Mouse (Mus musculus) olfactory bulb, adult 2 months (tissue): ENCODE data around the gene Slc17a5. TPM values are rescaled to one million over a fixed set of nuclear protein-coding genes. Genes with fewer than 3 reads are reported as not detected.

ENCODE experiments used
- H3K27ac ChIP-seq: fragments of 200-500 bp; 2 replicates; pipeline ENCODE4 v1.5.1; 2012; ENCODE audit warnings: low read depth, low read length; ENCODE audit not compliant: insufficient read depth
- H3K4me1 ChIP-seq: fragments of 200-500 bp; 2 replicates; pipeline ENCODE4 v1.6.1; 2012; ENCODE audit warnings: low read length; ENCODE audit not compliant: control insufficient read depth, insufficient read depth
- H3K4me3 ChIP-seq: fragments of 200-500 bp; 2 replicates; pipeline ENCODE4 v1.5.1; 2012; ENCODE audit warnings: mild to moderate bottlenecking, low read depth, low read length, moderate library complexity; ENCODE audit not compliant: insufficient read depth
- CTCF ChIP-seq: fragments of 200-500 bp; IDR thresholded peaks from 2 replicates; pipeline ENCODE4 v1.5.1; 2012; ENCODE audit warnings: low read depth, mild to moderate bottlenecking, low read length, moderate library complexity; ENCODE audit not compliant: insufficient read depth
- POLR2A ChIP-seq: fragments of 200-500 bp; IDR thresholded peaks from 2 replicates; pipeline ENCODE4 v1.6.1; 2012; ENCODE audit warnings: mild to moderate bottlenecking, low read depth, low read length, moderate library complexity; ENCODE audit not compliant: insufficient read depth
- whole genome bisulfite sequencing: fragments of 180-500 bp; shearing (Covaris S2); methylation state at CpG from one replicate; pipeline ENCODE4 v1.1.7; 2018; 5-methylcytosine and 5-hydroxymethylcytosine counted together
- polyA plus RNA-seq: library from polyadenylated mRNA; stranded (reverse); fragments of >200 nt; gene quantifications from 2 replicates; pipeline ENCODE4 v1.2.4, GENCODE M21; 2012; ENCODE audit warnings: low replicate concordance; ENCODE audit not compliant: missing spikeins, insufficient read depth, insufficient read length

The Slc17a5 gene
- polyA plus RNA-seq, 1 experiment = not detected

DNA sequence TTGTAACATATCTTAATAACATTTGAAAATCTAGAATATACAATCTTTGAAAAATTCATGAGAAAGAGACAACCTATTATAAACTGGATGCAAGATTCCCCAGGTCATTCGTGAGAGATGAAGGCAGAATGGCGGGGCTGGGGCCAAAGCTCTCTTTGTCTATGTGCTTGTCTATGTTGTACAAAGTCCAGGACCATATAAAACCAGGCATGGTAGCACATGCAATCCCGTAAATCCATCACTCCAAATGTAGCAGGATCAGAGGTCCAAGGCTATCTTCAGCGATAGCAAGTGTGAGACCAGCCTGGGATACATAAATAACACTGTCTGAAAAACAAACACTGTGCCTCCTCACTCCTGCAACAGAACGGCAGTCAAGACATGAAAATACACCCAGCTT lies 12.1 kb upstream of the Slc17a5 start:
- TF ChIP-seq POLR2A = no peak
- no peak for TF ChIP-seq CTCF
- Histone ChIP-seq H3K4me3 (no peak overlapping the region), H3K4me1 (no peaks in the 10 kb centered on the region), H3K27ac (no peak overlapping the region)
- 87% methylated on average over 5 of the region's 5 CpGs for WGBS

DNA sequence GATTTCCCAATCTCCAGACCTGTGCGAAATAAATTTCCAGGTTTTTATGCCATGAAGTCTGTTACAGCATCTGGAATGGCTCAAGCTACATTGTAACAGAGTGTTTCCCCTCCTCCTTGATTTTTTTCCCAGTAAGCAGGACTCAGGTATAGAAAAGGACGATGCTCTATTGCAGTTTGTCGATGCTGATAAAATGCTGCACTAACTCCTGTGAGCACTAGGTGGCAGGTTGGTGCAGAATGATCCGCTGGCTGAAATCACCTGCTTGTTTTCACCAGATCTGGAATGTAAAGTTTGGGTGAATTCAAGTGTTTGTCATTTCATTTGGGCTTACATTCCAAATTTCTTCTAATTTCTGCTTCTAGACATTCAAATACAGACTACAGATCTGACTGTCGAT lies 9.0 kb upstream of the Slc17a5 start:
- 5% methylated on average over 5 of the region's 5 CpGs for WGBS
- Histone ChIP-seq H3K27ac (no peak overlapping the region), H3K4me3 (no peak overlapping the region), H3K4me1 (no peaks in the 10 kb centered on the region)
- TF ChIP-seq POLR2A (no peak), CTCF (no peak)

DNA sequence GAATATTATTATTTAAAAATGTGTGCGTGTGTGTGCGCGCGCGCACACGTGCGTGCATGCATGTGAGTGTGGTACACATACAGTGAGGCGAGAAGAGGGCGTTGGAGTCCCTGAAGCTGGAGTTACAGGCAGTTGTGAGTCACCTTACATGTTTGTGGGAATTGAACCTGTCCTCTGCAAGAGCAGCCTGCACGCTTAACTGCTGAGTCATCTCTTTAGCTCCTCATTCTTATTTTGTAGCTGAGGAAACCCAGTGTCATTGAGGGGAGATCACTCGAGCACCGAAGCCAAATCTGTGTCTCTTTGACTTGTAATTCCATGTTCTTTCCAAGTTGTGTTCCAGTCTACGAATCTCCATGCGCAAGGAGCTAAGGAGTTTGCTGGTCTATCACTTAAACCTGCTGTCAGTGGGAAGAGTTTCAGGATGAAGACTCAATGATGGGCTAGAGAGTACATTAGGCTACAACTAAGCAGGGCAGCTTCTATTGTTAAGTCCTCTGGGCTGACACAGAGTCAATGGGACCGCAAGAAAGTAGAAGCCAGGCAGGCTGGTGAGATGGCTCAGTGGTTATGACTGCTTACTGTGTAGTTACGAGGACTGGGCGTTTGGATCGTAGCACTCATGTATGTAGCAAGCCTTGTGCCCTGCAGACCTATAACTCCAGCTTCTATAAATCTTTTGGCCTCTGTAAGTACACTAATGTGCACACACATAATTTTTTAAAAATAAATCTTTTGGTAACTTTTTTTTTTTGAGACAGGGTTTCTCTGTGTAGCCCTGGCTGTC lies 8.1 kb upstream of the Slc17a5 start:
- Histone ChIP-seq H3K4me3 (no peak overlapping the region), H3K4me1 (no peaks in the 10 kb centered on the region), H3K27ac (no peak overlapping the region)
- 86% methylated on average over 18 of the region's 18 CpGs for WGBS
- TF ChIP-seq POLR2A = no peak
- no peak for TF ChIP-seq CTCF

DNA sequence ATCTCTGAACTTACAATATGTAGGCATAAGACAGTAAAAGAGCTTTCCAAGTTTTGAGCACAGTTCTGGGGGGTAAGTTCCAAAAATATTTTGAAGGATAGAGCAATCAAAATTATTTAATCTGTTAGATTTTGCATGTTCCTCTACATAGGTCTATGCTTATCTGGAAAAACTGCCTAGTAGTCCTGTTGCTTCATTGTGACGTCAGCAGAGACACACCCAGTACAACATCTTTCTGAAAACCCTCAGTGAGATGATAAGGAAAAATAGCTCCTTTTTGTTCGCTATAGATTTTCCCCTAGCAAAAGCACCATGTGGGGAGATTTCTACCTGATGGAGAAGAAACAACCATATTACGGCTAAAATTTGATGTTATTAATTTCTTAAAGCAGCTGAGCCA lies 7.4 kb upstream of the Slc17a5 start:
- no peak overlapping the region for H3K4me3 ChIP-seq
- WGBS = 90% methylated on average over 3 of the region's 3 CpGs
- no peak overlapping the region for H3K27ac ChIP-seq
- H3K4me1 ChIP-seq = no peaks in the 10 kb centered on the region
- no peak for TF ChIP-seq CTCF
- no peak for TF ChIP-seq POLR2A

DNA sequence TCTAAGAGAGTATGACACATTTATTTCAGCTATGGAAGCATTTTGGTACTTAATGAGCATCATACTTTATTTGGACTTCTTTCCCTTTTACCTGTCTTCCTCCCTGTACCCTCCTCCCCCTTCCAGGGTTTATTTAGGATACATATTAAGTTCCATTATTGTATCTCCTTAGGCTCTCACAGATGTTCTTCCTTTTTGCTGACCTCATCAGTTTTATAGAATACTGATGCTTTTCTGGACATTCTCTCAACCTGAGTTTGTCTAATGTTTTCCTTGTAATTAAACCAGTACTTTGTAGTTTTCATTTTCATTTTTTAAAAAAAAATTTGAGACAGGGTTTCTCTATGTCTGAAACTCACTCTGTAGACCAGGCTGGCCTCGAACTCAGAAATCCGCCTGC lies 2.6 kb upstream of the Slc17a5 start:
- Histone ChIP-seq H3K4me1 (peaks cover 4% of the 10 kb centered on the region), H3K27ac (no peak overlapping the region)
- WGBS = 93% methylated on average over 2 of the region's 2 CpGs

DNA sequence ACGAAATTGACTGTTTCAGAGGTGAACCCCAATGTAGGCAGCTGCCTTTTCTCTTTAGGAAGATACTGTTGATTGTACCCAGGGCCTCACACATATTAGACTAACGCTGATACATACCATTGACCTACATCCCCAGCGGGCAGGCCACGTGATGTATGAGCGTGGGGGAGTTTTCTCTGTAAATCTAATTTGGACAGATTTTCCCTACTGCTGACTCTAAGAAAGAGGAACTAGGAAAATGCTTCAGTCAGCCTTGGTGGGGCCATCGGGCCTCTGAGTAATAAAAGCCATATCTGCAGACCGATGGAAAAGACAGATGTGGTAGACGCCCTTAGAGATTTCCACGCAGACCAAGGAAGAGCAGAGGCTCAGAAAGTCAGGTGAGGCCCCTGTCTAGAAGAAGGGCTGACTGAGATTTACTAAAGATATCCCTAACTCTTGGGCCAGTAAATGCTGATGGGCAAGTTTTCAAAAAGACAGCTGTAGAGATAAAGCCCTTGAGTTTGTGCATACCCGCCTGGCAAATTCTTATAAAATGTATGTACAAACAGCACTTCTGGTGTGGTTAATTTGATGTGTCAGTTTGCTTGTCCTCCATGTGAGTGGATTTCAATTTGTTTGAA lies 681 bp upstream of the Slc17a5 start:
- no peak overlapping the region for H3K4me3 ChIP-seq
- 79% methylated on average over 10 of the region's 10 CpGs for WGBS
- TF ChIP-seq CTCF (no peak), POLR2A (no peak)
- peaks cover 4% of the 10 kb centered on the region for H3K4me1 ChIP-seq
- no peak overlapping the region for H3K27ac ChIP-seq

More for the DNA sequence above, 2.6 kb upstream of the Slc17a5 start:
- TF ChIP-seq POLR2A = no peak
- TF ChIP-seq CTCF = no peak
- no peak overlapping the region for H3K4me3 ChIP-seq

DNA sequence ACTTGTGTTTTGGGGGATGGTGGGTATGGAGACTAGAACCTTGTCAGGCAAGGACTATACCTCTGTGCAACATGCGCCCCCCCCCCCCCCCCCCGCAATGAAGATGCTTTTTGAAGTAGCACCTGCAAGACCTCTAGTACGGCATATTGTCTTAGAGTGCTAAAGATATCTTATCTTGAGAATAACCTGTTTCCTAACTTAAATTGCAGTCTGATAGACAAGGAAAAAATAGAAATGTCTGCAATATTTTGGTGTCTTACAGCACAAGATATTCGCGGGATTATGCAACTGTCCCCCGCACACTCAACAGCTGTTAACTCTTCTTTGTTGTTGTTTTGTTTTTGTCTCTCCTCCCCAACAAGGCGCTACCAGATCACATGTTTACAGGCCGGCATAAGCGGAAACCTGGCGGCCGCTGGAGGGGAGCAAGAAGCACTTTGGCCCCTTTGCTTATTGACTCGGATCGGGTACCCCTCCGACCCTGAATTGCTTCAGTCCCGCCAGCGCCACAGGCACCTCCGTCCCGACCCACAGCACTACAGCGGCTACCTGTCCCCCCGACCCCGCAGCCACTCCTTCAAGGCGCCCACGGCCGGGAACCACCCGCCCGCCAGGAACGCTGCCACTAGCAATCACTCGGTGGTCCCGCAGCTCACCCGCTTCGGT lies 490 bp downstream of the Slc17a5 start:
- WGBS = 1% methylated on average over 31 of the region's 31 CpGs
- 0 out of 2 replicates have a peak, but pooled peaks have one; percentile 22 for TF ChIP-seq CTCF
- no peak for TF ChIP-seq POLR2A
- Histone ChIP-seq H3K4me3 (peak overlapping the region; percentile 72), H3K27ac (no peak overlapping the region), H3K4me1 (peaks cover 4% of the 10 kb centered on the region)

DNA sequence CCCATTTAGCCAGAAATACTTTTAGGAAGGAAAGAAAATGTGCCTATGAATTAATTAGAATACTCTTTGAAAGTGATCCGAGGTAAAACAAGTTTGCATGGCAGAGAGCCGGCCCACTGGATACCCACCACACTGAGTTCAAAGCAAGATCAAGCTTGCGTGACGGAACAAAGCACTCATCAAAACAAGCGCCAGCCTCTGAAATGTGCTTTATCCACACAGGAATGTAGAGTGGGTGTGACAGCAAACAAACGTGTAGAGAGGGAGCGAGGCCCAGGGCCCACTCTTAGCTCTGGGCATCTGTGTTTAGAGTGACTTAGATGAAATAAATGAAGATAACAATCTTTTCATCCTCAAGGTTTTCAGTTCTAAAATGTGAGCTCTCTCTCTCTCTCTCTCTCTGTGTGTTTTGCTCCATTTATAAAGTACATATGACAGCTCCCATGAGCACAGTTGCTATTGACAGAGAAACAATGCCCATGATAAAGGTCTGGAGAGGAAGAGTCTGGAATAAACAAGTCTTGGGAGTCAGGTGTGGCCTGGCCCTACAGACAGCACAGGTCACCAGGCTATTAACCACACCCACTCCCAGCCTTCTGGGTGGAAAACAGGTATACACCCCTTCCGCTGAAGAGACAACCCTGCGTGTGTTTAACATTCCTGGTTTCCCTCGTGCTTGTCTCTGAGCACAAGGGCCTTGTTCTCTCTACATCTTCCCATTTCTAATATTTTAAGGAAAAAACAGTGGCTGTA lies 8.0 kb downstream of the Slc17a5 start:
- 68% methylated on average over 10 of the region's 10 CpGs for WGBS
- Histone ChIP-seq H3K4me1 (no peaks in the 10 kb centered on the region), H3K27ac (no peak overlapping the region), H3K4me3 (no peak overlapping the region)
- no peak for TF ChIP-seq CTCF
